Mouse (Mus musculus) adrenal gland, postnatal 4 days (tissue): Measurements from ENCODE around the gene Arrdc4. TPM values are rescaled to one million over a fixed set of nuclear protein-coding genes. Genes with fewer than 3 reads are reported as not detected.

Source experiments
- DNase-seq, 2 experiments: peaks; one replicate each; pipeline ENCODE4 v3.0.0; 2021 to 2022; ENCODE audit warnings: low spot score in 2 of 2, mixed read lengths in 2 of 2
- total RNA-seq, 2 experiments: library from RNA; stranded (reverse); gene quantifications; 2 replicates each; pipeline ENCODE4 v1.2.3; 2021

Gene Arrdc4
- total RNA-seq, 2 experiments from 2014 or later, result 42.6 to 45.7 TPM

DNA sequence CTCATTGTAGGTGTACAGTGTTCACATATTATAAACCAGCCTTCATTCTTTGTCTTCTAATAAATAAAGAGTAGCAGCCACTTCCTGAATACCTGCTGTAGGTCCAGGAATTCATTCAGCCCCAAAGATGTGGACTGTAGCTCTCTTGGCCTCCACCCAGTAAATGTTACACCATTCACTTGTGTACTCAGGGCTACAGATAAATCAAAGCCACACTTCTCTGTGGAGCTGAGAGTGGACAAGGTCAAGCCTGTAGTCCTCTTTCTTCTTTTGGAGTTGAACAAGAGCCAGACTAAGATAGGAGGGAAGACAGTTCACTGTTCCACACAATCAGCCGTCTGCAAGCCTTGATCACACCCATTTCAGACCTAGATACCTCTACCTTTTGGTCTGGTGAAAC, 36.1 kb downstream of the Arrdc4 start:
- no peak for DNase-seq

DNA sequence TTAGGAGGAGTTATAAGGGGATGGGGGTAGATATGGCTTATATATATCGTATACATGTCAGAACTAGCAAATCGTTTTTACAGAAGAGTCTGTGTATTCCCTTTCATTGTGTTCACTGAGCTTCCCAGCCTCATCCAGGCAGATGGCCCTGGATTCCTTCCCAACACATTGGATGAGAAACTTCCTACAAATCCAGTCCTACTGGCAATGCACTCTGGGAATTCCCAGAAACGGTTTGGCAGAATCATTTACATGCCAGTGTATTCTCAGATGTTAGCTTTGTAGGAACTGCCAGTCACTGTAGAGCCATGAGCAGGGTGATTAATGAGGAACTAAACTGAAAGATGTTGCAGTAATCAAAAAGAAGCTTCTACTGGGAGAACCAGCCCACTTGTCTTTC, 36.6 kb downstream of the Arrdc4 start:
- DNase-seq, result no peak

DNA sequence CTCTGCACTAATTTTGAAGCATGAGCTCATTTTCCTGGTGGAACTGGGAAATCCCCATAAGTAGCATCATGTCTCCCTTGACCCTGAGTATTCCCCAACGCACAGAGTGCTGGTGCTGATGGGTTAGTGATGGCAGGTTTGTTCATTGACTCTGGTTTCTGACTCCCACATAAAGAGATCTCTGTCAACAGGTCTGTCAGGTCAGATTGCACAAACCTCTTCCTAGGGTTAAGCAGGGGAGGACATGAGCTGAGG, 39.8 kb downstream of the Arrdc4 start:
- DNase-seq, result no peak

DNA sequence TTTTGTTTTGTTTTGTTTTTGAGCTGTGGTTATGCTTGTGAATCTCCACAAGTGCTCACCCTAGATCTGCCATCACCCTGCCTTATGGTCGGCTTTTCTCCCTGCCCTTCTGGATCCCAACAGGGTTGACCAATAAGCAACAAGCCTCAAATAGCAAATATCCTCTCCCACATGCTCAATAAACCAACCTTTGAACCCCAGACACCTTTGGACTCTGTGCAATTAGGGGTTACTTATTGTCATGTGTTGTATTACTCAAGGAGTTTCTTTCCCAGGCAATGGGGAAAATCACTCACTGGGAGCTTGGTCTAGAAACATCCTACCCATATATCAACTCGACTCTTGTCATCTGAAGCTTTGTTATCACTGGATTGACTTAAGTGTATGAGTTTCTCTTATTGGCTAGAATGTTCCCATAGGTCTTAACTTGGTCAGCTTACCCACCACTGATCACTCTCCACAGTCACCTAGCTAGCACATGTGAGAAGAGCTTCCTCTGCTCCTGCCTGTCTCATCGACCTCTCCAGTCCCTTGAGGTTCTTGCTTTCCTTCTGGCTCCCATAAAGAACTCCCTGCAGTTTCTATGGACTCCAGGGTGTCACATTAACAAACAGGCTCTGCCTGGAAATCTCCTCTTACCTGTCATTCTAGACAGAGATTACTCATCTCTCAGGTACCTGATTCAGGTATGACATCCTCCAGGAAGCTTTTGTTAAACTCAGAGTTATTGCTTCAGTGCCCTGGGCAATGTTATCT, 40.3 kb downstream of the Arrdc4 start:
- no peak for DNase-seq

DNA sequence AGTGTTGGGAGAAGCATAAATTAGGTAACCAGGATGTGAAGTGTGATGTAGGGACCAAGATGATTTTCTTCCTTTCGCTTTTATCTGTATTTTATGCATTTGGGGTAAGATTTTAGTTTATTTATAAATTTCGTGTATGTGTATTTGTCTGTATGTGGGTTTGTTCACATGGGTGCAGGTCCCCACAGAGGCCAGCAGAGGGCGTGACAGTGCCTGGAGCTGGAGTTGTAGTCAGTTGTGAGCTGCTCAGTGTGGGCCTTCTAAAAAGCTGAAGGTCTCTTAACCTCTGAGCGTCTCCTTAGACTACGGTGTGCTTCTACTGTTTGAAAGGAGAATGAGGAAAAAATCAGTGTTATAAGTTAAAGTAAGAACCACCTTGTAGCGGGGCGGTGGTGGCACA, 43.9 kb downstream of the Arrdc4 start:
- no peak for DNase-seq

DNA sequence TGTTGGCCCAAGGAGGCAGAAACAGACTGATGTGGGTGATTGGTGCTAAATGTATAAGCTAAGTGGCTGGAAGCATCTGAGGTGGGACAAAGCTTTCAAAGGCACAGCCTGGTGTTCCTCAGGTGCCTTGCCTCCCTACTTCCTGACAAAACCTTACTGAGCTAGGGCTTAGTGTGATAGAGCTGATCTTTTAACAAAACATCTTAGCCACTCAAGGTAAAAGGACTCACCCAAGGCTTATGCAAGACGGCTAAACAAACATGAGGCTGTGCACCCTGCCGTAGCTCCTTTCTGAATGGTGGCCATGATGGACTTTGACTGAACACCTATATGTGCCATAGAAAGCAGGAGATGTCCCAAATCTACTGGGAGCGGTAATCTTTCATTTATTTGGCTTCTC, 51.7 kb downstream of the Arrdc4 start:
- DNase-seq, result no peak

DNA sequence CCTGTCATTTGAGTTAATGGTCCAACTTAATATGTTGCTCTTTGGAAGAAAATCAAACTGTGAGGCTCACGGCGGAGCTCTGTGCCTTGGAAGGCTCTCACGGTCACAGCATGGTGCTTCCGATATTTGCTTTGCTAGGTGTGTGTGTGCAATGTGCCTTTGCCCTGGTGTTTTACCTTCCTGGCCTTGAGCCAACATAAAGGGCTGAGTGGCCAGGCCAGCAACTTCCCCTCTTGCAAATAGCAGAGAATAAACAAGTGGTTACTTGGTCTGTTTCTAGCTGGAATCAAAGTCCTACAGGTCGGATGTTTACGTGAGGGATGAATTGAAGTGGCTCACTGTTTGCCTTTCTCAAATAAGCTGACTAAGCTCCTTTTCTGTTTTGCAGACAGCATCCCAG, 52.1 kb downstream of the Arrdc4 start:
- no peak for DNase-seq

DNA sequence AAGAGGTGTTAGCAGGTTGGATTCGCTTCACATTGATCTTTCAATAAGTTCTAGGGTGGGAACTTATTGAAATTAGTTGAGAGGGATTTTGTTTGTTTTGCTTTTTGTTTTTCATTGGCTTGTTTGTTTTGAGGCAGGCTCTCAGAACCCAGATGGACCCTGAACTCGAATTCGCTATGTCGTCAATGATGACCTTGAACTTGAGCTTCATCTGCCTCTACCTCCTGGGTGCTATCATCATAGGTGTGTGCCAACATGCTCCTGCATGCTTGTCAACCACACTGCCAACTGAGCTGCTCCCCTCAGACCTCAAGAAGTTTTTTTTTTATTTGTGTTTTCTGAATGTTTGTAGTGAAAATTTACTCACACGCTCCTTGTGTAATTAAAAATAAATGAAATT, 52.6 kb downstream of the Arrdc4 start:
- DNase-seq, result no peak

DNA sequence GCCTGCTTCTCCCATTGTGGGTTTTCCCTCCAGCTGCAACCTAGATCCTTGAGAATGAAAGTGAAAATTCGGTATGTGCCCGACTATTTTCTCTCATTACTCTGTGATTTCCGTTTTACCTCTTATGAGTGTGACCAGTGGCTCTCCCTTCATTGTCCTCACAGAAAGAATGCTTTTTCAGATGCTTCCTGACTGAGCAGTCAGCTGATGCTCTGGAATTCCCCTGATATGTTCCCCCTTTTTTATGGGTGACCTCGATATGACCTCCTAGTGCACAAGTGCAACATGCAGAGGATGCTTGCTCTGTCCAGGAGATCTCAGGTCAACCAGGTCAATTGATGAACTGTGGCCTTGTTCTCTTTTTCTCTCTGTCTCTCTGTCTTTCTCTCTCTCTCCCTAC, 56.3 kb downstream of the Arrdc4 start:
- DNase-seq, result no peak

DNA sequence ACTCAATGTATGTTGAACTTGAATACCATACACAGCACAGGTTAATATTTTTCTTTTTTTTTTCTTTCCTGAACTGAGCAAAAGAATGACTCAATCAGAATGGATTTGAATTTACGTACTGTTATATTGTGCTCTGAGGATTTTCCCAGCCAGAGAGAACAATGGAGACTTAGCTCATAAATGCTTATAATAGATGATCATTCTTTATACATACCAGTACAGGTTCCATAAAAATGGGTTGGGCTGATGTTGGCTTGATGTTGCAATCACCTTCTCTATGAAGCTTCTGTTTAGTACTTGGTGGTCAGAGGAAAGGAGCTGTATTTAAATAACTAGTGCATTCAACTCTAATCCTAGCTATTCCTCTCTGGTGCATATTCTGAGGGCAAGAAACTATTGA, 57.6 kb downstream of the Arrdc4 start:
- DNase-seq, result no peak

DNA sequence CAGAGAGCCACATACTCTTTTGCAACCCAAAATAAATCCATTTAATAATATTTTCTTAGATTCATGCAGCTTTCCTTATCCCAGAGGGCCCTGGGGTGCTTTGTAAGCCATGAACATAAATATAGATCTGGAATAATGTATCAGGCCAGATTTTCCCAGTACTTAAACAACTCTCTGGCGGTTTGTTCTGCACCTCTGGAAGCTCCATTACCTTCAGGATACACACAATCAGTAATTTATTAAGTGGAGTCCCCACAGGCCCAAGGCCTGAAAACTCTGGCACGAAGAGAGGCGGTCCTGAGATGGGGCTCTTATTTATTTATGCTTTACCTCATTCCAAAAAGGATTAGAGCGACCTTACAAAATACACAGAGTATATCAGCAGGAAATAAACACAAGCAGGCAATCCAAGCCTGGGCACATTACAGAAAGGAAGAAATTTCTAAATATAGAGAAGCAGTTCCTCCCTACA, 61.9 kb downstream of the Arrdc4 start:
- DNase-seq, result no peak
